ENCODE assay signal across 10 mouse cellular contexts in genomic region chr3:101667186-101667585, GRCm38 (mm10).
DNase-seq lines count a peak whose midpoint lies in the region.
"Had no signal": no experiment of that assay in that cellular context is flagged by ENCODE, and none has a peak within 500 bp of the region (broad histone marks: within the 10 kb centered on the region; RNA-seq: fewer than 3 reads in every experiment).

No protein-coding gene starts in this region.

- peak overlapping the region; percentile 73 for H3K27ac ChIP-seq in embryonic facial prominence, embryonic 10.5 days (replicated peaks)
- no peak overlapping the region for H3K27ac ChIP-seq in heart, embryonic 10.5 days
- H3K27ac ChIP-seq: forebrain, embryonic 13.5 days; layer of hippocampus, adult 2 months had no signal

- no peaks in the 10 kb centered on the region for H3K27me3 ChIP-seq in embryonic facial prominence, embryonic 10.5 days (replicated peaks; ENCODE audit: low read depth, poor library complexity, severe bottlenecking)
- no peaks in the 10 kb centered on the region for H3K27me3 ChIP-seq in heart, embryonic 10.5 days (ENCODE audit: insufficient read depth, poor library complexity, severe bottlenecking)
- H3K27me3 ChIP-seq: forebrain, embryonic 13.5 days; heart, embryonic 12.5 days had no signal

- DNase-seq in embryonic facial prominence, embryonic 10.5 days (ENCODE audit: low spot score) = peak; percentile 29
- peak; percentile 94 for DNase-seq in fat pad, adult 2 months (ENCODE audit: extremely low read depth, low read depth, low spot score)
- peak; percentile 75 for DNase-seq in kidney, postnatal 14 days
- DNase-seq in lung, postnatal 14 days = peak; percentile 38
- DNase-seq in embryo, embryonic 10.5 days (ENCODE audit: low spot score) = no peak
- DNase-seq in right cerebral cortex, adult 18-20 months = no peak
- no peak for DNase-seq in heart, embryonic 10.5 days (ENCODE audit: low spot score)

- WGBS in embryonic facial prominence, embryonic 10.5 days = 38% methylated on average over 4 of the region's 4 CpGs
- WGBS in heart, embryonic 10.5 days = 61% methylated on average over 4 of the region's 4 CpGs

- H3K4me1 ChIP-seq in embryonic facial prominence, embryonic 10.5 days = peaks cover 9% of the 10 kb centered on the region
- H3K4me1 ChIP-seq in heart, embryonic 10.5 days = peaks cover 12% of the 10 kb centered on the region; the same call in 1 of the 2 replicates

- no peaks in the 10 kb centered on the region for H3K9me3 ChIP-seq in embryonic facial prominence, embryonic 10.5 days
- no peaks in the 10 kb centered on the region for H3K9me3 ChIP-seq in heart, embryonic 10.5 days
- H3K9me3 ChIP-seq: forebrain, embryonic 13.5 days; heart, embryonic 12.5 days had no signal

- H3K4me3 ChIP-seq in embryonic facial prominence, embryonic 10.5 days = no peak overlapping the region
- no peak overlapping the region for H3K4me3 ChIP-seq in heart, embryonic 10.5 days
- H3K4me3 ChIP-seq: forebrain, embryonic 13.5 days; heart, embryonic 12.5 days; layer of hippocampus, adult 2 months had no signal

- H3K36me3 ChIP-seq in embryonic facial prominence, embryonic 10.5 days (replicated peaks) = no peaks in the 10 kb centered on the region
- no peaks in the 10 kb centered on the region for H3K36me3 ChIP-seq in heart, embryonic 10.5 days
- H3K36me3 ChIP-seq: heart, embryonic 12.5 days had no signal

Comparison
In these comparisons a context has a peak if more than half of its experiments do, and no peak if none do; other contexts are left out.
1. DNase-seq: peak in embryonic facial prominence, embryonic 10.5 days (single experiment), fat pad, adult 2 months (single experiment), kidney, postnatal 14 days (single experiment) and lung, postnatal 14 days (single experiment); none in embryo, embryonic 10.5 days (single experiment), right cerebral cortex, adult 18-20 months (single experiment) and heart, embryonic 10.5 days (single experiment).